Mouse (Mus musculus) spleen, embryonic (tissue): ENCODE data around the gene Cd274.

Experiments used
- CTCF ChIA-PET: fragments of 350-600 bp; sonication (Branson Sonifier 250); formaldehyde crosslinking; loops from one replicate; lab custom pipeline; 2022; lab: Charles Lee

Cd274 gene

GRCm38 (mm10) chr19:29420397-29420796, 53.1 kb downstream of the Cd274 start:
- CTCF ChIA-PET = no interaction called here

GRCm38 (mm10) chr19:29422013-29422645, 54.9 kb downstream of the Cd274 start:
- CTCF ChIA-PET = interaction anchor here (0.6 kb wide), 2 partner anchors 8 to 44 kb away, joined by 3 to 7 read pairs; no protein-coding TSS in a partner anchor

GRCm38 (mm10) chr19:29422796-29423195, 55.5 kb downstream of the Cd274 start:
- CTCF ChIA-PET = interaction anchor here (0.8 kb wide), 1 partner anchor 33 kb away, joined by 3 read pairs; no protein-coding TSS in a partner anchor

- CTCF ChIA-PET = interaction anchor here (0.5 to 1.0 kb wide), 7 partner anchors 9 to 63 kb away, joined by 3 to 13 read pairs (median 3); no protein-coding TSS in a partner anchor
Observed at GRCm38 (mm10) chr19:29430516-29430915, 63.3 kb downstream of the Cd274 start.

- CTCF ChIA-PET = interaction anchor here (0.6 to 1.0 kb wide), 5 partner anchors 24 to 63 kb away, joined by 3 to 5 read pairs (median 3); no protein-coding TSS in a partner anchor
Observed at GRCm38 (mm10) chr19:29430953-29431352, 63.7 kb downstream of the Cd274 start.

GRCm38 (mm10) chr19:29436793-29437479, 69.7 kb downstream of the Cd274 start:
- CTCF ChIA-PET = no interaction called here
